Mouse (Mus musculus) hindbrain, embryonic 16.5 days (tissue): ENCODE results near the gene Nedd4. TPM values are rescaled to one million over a fixed set of nuclear protein-coding genes. Genes with fewer than 3 reads are reported as not detected.

Experiments
- ATAC-seq: fragments of 200-750 bp; cut with Nextera tagmentation; 2 replicates; pipeline ENCODE4 v1.8.0; 2017; ENCODE audit warnings: moderate TSS enrichment, moderate library complexity
- H3K27ac ChIP-seq: fragments of 300-500 bp; sonication (generic); 2 replicates; pipeline ENCODE4 v1.5.1; 2014; ENCODE audit warnings: low read depth, mild to moderate bottlenecking, control low read depth, low read length, moderate library complexity
- H3K27me3 ChIP-seq: fragments of 300-500 bp; sonication (generic); replicated peaks from 2 replicates; pipeline ENCODE4 v1.6.1; 2014; ENCODE audit warnings: low read length; ENCODE audit not compliant: control insufficient read depth, insufficient read depth
- H3K36me3 ChIP-seq: fragments of 300-500 bp; sonication (generic); 2 replicates; pipeline ENCODE4 v1.6.1; 2014; ENCODE audit warnings: mild to moderate bottlenecking, low read length, moderate library complexity, mixed read lengths; ENCODE audit not compliant: control insufficient read depth, insufficient read depth
- H3K4me1 ChIP-seq: fragments of 300-500 bp; sonication (generic); 2 replicates; pipeline ENCODE4 v1.6.1; 2014; ENCODE audit warnings: low read depth, low read length; ENCODE audit not compliant: control insufficient read depth, insufficient read depth
- H3K4me2 ChIP-seq: fragments of 300-500 bp; sonication (generic); 2 replicates; pipeline ENCODE4 v1.6.1; 2014; ENCODE audit warnings: mild to moderate bottlenecking, low read length, control low read depth, moderate library complexity
- H3K4me3 ChIP-seq: fragments of 300-500 bp; sonication (generic); 2 replicates; pipeline ENCODE4 v1.5.1; 2014; ENCODE audit warnings: mild to moderate bottlenecking, low read length, control low read depth, moderate library complexity
- H3K9ac ChIP-seq: fragments of 300-500 bp; sonication (generic); 2 replicates; pipeline ENCODE4 v1.6.1; 2014; ENCODE audit warnings: low read depth, mild to moderate bottlenecking, control low read depth, low read length, moderate library complexity
- H3K9me3 ChIP-seq: fragments of 300-500 bp; sonication (generic); 2 replicates; pipeline ENCODE4 v1.6.1; 2014; ENCODE audit warnings: mild to moderate bottlenecking, low read length, moderate library complexity; ENCODE audit not compliant: control insufficient read depth
- WGBS: fragments of 180-500 bp; shearing (Covaris S2); extraction: QIAGEN DNeasy Blood & Tissue Kit; methylation state at CpG from one replicate; pipeline ENCODE4 v1.1.7; 2014; 5-methylcytosine and 5-hydroxymethylcytosine counted together
- polyA plus RNA-seq: library from polyadenylated mRNA; unstranded; fragments of >200 nt; fragmentation: Nextera tagmentation; extraction: Ambion mirVana; gene quantifications from 2 replicates; pipeline ENCODE4 v1.2.1, GENCODE M21; 2015

Nedd4 gene
- polyA plus RNA-seq, 1 experiment from 2014 or later, result 377 TPM

- ATAC-seq, result no peak
- no peaks in the 10 kb centered on the region for H3K4me1 ChIP-seq
- no peak overlapping the region for H3K9ac ChIP-seq
- no peak overlapping the region for H3K27ac ChIP-seq
- no peaks in the 10 kb centered on the region for H3K27me3 ChIP-seq
- H3K4me2 ChIP-seq, result no peak overlapping the region
- 52% methylated on average over 9 of the region's 9 CpGs for WGBS
- no peaks in the 10 kb centered on the region for H3K9me3 ChIP-seq
- no peaks in the 10 kb centered on the region for H3K36me3 ChIP-seq
- no peak overlapping the region for H3K4me3 ChIP-seq
Observed at GRCm38 (mm10) chr9:72797136-72797621, 135.0 kb downstream of the Nedd4 start.

Other genes with a start within 250 kb of the Nedd4 start
- gene Mns1, start 224.3 kb upstream of the Nedd4 start, polyA plus RNA-seq, result 8.6 and 9.2 TPM in 2 replicates
- 32.0 and 34.6 TPM in 2 replicates for gene Tex9, start 170.1 kb upstream of the Nedd4 start, polyA plus RNA-seq
- 12.5 and 13.2 TPM in 2 replicates for gene Rfx7, start 130.1 kb upstream of the Nedd4 start, polyA plus RNA-seq
- 0.40 and 0.51 TPM in 2 replicates for gene Prtg, start 144.5 kb downstream of the Nedd4 start, polyA plus RNA-seq